ENCODE assay signal across 20 mouse cellular contexts in the genomic region with DNA sequence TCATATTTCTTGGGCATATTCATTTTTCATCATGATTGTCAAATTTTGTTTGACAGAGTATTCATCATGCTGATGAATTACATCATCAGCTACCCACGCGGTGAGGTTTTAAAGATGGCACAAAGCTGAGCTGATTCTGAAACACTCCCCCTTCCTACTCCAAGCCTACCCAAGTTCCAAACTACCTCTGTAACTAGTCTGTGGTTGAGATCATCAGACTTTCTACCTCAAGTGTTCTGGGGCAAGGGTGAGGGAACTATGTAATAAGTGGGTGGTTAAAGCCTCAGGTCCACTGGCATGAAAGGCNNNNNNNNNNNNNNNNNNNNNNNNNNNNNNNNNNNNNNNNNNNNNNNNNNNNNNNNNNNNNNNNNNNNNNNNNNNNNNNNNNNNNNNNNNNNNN.
"Had no signal": no experiment of that assay in that cellular context is flagged by ENCODE, and none has a peak within 500 bp of the region (broad histone marks: within the 10 kb centered on the region; RNA-seq: fewer than 3 reads in every experiment).

No protein-coding gene starts in this region.

- H3K36me3 ChIP-seq: lung, embryonic 15.5 days; midbrain, embryonic 13.5 days; midbrain, embryonic 15.5 days; neural tube, embryonic 12.5 days had no signal

- H3K27ac ChIP-seq: lung, embryonic 15.5 days; macrophage; midbrain, embryonic 13.5 days; midbrain, embryonic 15.5 days; neural tube, embryonic 12.5 days had no signal

- H3K4me2 ChIP-seq: lung, embryonic 15.5 days; midbrain, embryonic 11.5 days; midbrain, embryonic 13.5 days; midbrain, embryonic 15.5 days; neural tube, embryonic 12.5 days had no signal

- DNase-seq: liver, postnatal 0 days; lung, adult 2 months; lung, postnatal 14 days; lung, postnatal 36 days; retina, postnatal 1 day; right cerebral cortex, adult 18-20 months; right cerebral cortex, postnatal 25 days; right cerebral cortex, postnatal 4 days; spleen, adult 18-20 months; thymus, adult 18-20 months; thymus, postnatal 14 days; thymus, postnatal 36 days had no signal

- H3K4me3 ChIP-seq: lung, embryonic 15.5 days; megakaryocyte, embryonic 14.5 days; midbrain, embryonic 13.5 days; midbrain, embryonic 15.5 days; neural tube, embryonic 12.5 days had no signal

- H3K9me3 ChIP-seq: lung, embryonic 15.5 days; megakaryocyte, embryonic 14.5 days; midbrain, embryonic 13.5 days; midbrain, embryonic 15.5 days; neural tube, embryonic 12.5 days had no signal

- H3K9ac ChIP-seq: liver, postnatal 0 days; lung, embryonic 15.5 days; midbrain, embryonic 13.5 days; midbrain, embryonic 15.5 days; neural tube, embryonic 12.5 days had no signal

- ATAC-seq: liver, postnatal 0 days; lung, postnatal 0 days; midbrain, embryonic 13.5 days; midbrain, embryonic 15.5 days had no signal

- H3K27me3 ChIP-seq: lung, embryonic 15.5 days; megakaryocyte, embryonic 14.5 days; midbrain, embryonic 13.5 days; midbrain, embryonic 15.5 days; neural tube, embryonic 12.5 days had no signal

- H3K4me1 ChIP-seq: lung, embryonic 15.5 days; megakaryocyte, embryonic 14.5 days; midbrain, embryonic 13.5 days; midbrain, embryonic 15.5 days; neural tube, embryonic 12.5 days had no signal
